9 mouse cellular contexts compared by ENCODE assay signal in genomic region chr10:26711068-26711467, GRCm38 (mm10). TPM values are rescaled to one million over a fixed set of nuclear protein-coding genes. Genes with fewer than 3 reads are reported as not detected.
DNase-seq lines count a peak whose midpoint lies in the region; ATAC-seq and TF ChIP-seq lines count a peak whose summit lies in the region.
"Had no signal": no experiment of that assay in that cellular context is flagged by ENCODE, and none has a peak within 500 bp of the region (broad histone marks: within the 10 kb centered on the region; RNA-seq: fewer than 3 reads in every experiment).

No protein-coding gene starts in this region.

- DNase-seq in kidney, adult 11 months = peak; percentile 6
- DNase-seq in MEL (ENCODE audit: low read depth, low spot score) = peak; percentile 72
- DNase-seq in cerebellum, postnatal 10 days = peak; percentile 62 to 70
- peak; percentile 18 for DNase-seq in layer of hippocampus, adult 9-11 months
- DNase-seq in naive thymus-derived CD4-positive, alpha-beta T cell, adult 2 months (ENCODE audit: low read depth) = peak; percentile 65
- DNase-seq in spleen, postnatal 14 days (ENCODE audit: low spot score in 2 of 2) = no peak
- DNase-seq: liver, embryonic 13.5 days had no signal

- H3K9me3 ChIP-seq in kidney, embryonic 16.5 days (ENCODE audit: low read length) = no peaks in the 10 kb centered on the region
- no peaks in the 10 kb centered on the region for H3K9me3 ChIP-seq in MEL (replicated peaks; ENCODE audit: insufficient read depth, low read length)
- H3K9me3 ChIP-seq: liver, embryonic 13.5 days had no signal

- ATAC-seq in kidney, embryonic 16.5 days (ENCODE audit: low FRiP score, low TSS enrichment) = no peak
- ATAC-seq in hematopoietic stem cell, adult 5-6 weeks (replicated peaks in 1 of 2; ENCODE audit: insufficient read depth in 1 of 2, low FRiP score in 2 of 2, low TSS enrichment in 1 of 2, low read depth in 1 of 2, poor library complexity in 2 of 2, severe bottlenecking in 2 of 2) = peak; percentile 56 to 75; a peak in 1 of 4 replicates

- no peak overlapping the region for H3K9ac ChIP-seq in kidney, embryonic 16.5 days (replicated peaks; ENCODE audit: low read length)
- no peak overlapping the region for H3K9ac ChIP-seq in MEL (ENCODE audit: control insufficient read depth, low read depth, low read length, poor library complexity, severe bottlenecking)
- H3K9ac ChIP-seq: liver, embryonic 13.5 days had no signal

- H3K4me1 ChIP-seq in kidney, embryonic 16.5 days (ENCODE audit: insufficient read depth, low read length) = no peaks in the 10 kb centered on the region
- H3K4me1 ChIP-seq in MEL (ENCODE audit: control insufficient read depth in 1 of 2, insufficient read depth in 2 of 2, low read length in 2 of 2) = no peaks in the 10 kb centered on the region
- H3K4me1 ChIP-seq: liver, embryonic 13.5 days had no signal

- TF ChIP-seq EP300 in MEL (IDR thresholded peaks at IDR 0.05; ENCODE audit: low read depth in 1 of 2, low read length in 2 of 2) = no peak

- H3K79me2 ChIP-seq in MEL (ENCODE audit: control insufficient read depth, insufficient read depth, low read length, poor library complexity) = no peaks in the 10 kb centered on the region

- no peak overlapping the region for H3K27ac ChIP-seq in kidney, embryonic 16.5 days (ENCODE audit: low read length)
- no peak overlapping the region for H3K27ac ChIP-seq in MEL (ENCODE audit: control insufficient read depth, low read depth, low read length)
- H3K27ac ChIP-seq: liver, embryonic 13.5 days had no signal

- H3K4me3 ChIP-seq in kidney, embryonic 16.5 days (ENCODE audit: low read length) = no peak overlapping the region
- no peak overlapping the region for H3K4me3 ChIP-seq in MEL (ENCODE audit: control insufficient read depth in 1 of 2, insufficient read depth in 1 of 2, low read depth in 2 of 2, low read length in 2 of 2)
- H3K4me3 ChIP-seq: liver, embryonic 13.5 days had no signal

- peak; percentile 99 for TF ChIP-seq RAD21 in MEL (IDR thresholded peaks at IDR 0.05; ENCODE audit: low read depth, low read length)

- H3K27me3 ChIP-seq in kidney, embryonic 16.5 days (ENCODE audit: insufficient read depth, low read length) = no peaks in the 10 kb centered on the region
- no peaks in the 10 kb centered on the region for H3K27me3 ChIP-seq in MEL (ENCODE audit: control insufficient read depth in 1 of 2, insufficient read depth in 2 of 2, low read length in 2 of 2)
- H3K27me3 ChIP-seq: liver, embryonic 13.5 days had no signal

- peak in 2 of 3 experiments; percentile 57 to 94; a peak in 4 of 6 replicates for TF ChIP-seq CTCF in MEL (IDR thresholded peaks at IDR 0.05 in 2 of 3, conservative IDR thresholded peaks at IDR 0.05 in 1 of 3; ENCODE audit: control insufficient read depth in 1 of 3, insufficient read depth in 1 of 3, low read depth in 2 of 3, low read length in 3 of 3, poor library complexity in 1 of 3, severe bottlenecking in 1 of 3)

- TF ChIP-seq POLR2A in MEL (IDR thresholded peaks at IDR 0.05; ENCODE audit: control insufficient read depth in 1 of 2, insufficient read depth in 1 of 2, low read depth in 1 of 2, low read length in 2 of 2, poor library complexity in 1 of 2) = no peak

- 4% methylated on average over 3 of the region's 3 CpGs for WGBS in kidney, embryonic 16.5 days

- H3K36me3 ChIP-seq in kidney, embryonic 16.5 days (ENCODE audit: insufficient read depth, low read length) = no peaks in the 10 kb centered on the region
- H3K36me3 ChIP-seq in MEL (ENCODE audit: control insufficient read depth in 1 of 2, insufficient read depth in 2 of 2, low read length in 2 of 2) = no peaks in the 10 kb centered on the region
- H3K36me3 ChIP-seq: liver, embryonic 13.5 days had no signal

- no peak overlapping the region for H3K4me2 ChIP-seq in kidney, embryonic 16.5 days (replicated peaks; ENCODE audit: low read depth, low read length)
- H3K4me2 ChIP-seq: liver, embryonic 13.5 days had no signal

TF ChIP-seq in MEL, 35 proteins besides CTCF, POLR2A, EP300 and RAD21:
- no peak for TF ChIP-seq GATA1 (IDR thresholded peaks at IDR 0.05; ENCODE audit: low read depth, low read length)
- no peak for TF ChIP-seq ZMIZ1 (IDR thresholded peaks at IDR 0.05; ENCODE audit: low read depth, low read length)
- no peak for TF ChIP-seq KAT2A (conservative IDR thresholded peaks at IDR 0.05; ENCODE audit: low read depth, low read length)
- no peak for TF ChIP-seq TBP (IDR thresholded peaks at IDR 0.05; ENCODE audit: low read depth, low read length)
- no peak for TF ChIP-seq ELF1 (IDR thresholded peaks at IDR 0.05; ENCODE audit: low read depth, low read length)
- TF ChIP-seq HCFC1 (IDR thresholded peaks at IDR 0.05; ENCODE audit: low read depth, low read length) = no peak
- no peak for TF ChIP-seq MAX (IDR thresholded peaks at IDR 0.05; ENCODE audit: low read length)
- no peak; the same call in 1 of the 2 replicates for TF ChIP-seq MAZ (IDR thresholded peaks at IDR 0.05; ENCODE audit: low read depth, low read length)
- 0 out of 2 replicates have a peak, but pooled peaks have one; percentile 61 for TF ChIP-seq MYC (IDR thresholded peaks at IDR 0.05; ENCODE audit: low read depth, low read length)
- peak; percentile 99 for TF ChIP-seq SMC3 (IDR thresholded peaks at IDR 0.05; ENCODE audit: low read depth, low read length)
- no peak for TF ChIP-seq CHD1 (IDR thresholded peaks at IDR 0.05; ENCODE audit: low read depth, low read length)
- no peak for TF ChIP-seq E2F4 (IDR thresholded peaks at IDR 0.05; ENCODE audit: borderline replicate concordance, low read depth, low read length)
- no peak for TF ChIP-seq ZKSCAN1 (IDR thresholded peaks at IDR 0.05; ENCODE audit: low read depth, low read length)
- no peak; the same call in 1 of the 2 replicates for TF ChIP-seq JUND (IDR thresholded peaks at IDR 0.05; ENCODE audit: low read depth, low read length)
- TF ChIP-seq TAL1 (IDR thresholded peaks at IDR 0.05; ENCODE audit: low read length) = no peak
- TF ChIP-seq GABPA (IDR thresholded peaks at IDR 0.05; ENCODE audit: low read depth, low read length) = no peak
- TF ChIP-seq ETS1 (IDR thresholded peaks at IDR 0.05; ENCODE audit: low read depth, low read length) = no peak
- TF ChIP-seq RCOR1 (IDR thresholded peaks at IDR 0.05; ENCODE audit: low read depth, low read length) = no peak
- TF ChIP-seq MEF2A (IDR thresholded peaks at IDR 0.05; ENCODE audit: extremely low read depth, insufficient replicate concordance, low read depth, low read length, poor library complexity, severe bottlenecking) = no peak
- TF ChIP-seq ZNF384 (IDR thresholded peaks at IDR 0.05; ENCODE audit: low read depth, low read length) = peak; percentile 51; the same call in 1 of the 2 replicates
- no peak for TF ChIP-seq USF1 (IDR thresholded peaks at IDR 0.05; ENCODE audit: low read depth, low read length)
- TF ChIP-seq POLR2AphosphoS2 (IDR thresholded peaks at IDR 0.05; ENCODE audit: low read length) = no peak
- no peak for TF ChIP-seq MAFK (IDR thresholded peaks at IDR 0.05; ENCODE audit: borderline replicate concordance, low read depth, low read length)
- peak; percentile 56; the same call in 1 of the 2 replicates for TF ChIP-seq SIN3A (IDR thresholded peaks at IDR 0.05; ENCODE audit: low read length)
- TF ChIP-seq BHLHE40 (IDR thresholded peaks at IDR 0.05; ENCODE audit: borderline replicate concordance, low read depth, low read length) = no peak
- TF ChIP-seq TCF12 (IDR thresholded peaks at IDR 0.05; ENCODE audit: low read depth, low read length) = no peak
- TF ChIP-seq POLR2AphosphoS5 (IDR thresholded peaks at IDR 0.05; ENCODE audit: borderline replicate concordance, low read depth, low read length) = no peak
- TF ChIP-seq UBTF (IDR thresholded peaks at IDR 0.05; ENCODE audit: borderline replicate concordance, insufficient read depth, low read depth, low read length) = no peak
- TF ChIP-seq MXI1 (IDR thresholded peaks at IDR 0.05; ENCODE audit: low read depth, low read length) = 0 out of 2 replicates have a peak, but pooled peaks have one; percentile 15
- TF ChIP-seq NRF1 (IDR thresholded peaks at IDR 0.05; ENCODE audit: insufficient read depth, low read depth, low read length, poor library complexity, severe bottlenecking) = no peak
- TF ChIP-seq NELFE (IDR thresholded peaks at IDR 0.05; ENCODE audit: low read depth, low read length) = no peak
- peak; percentile 98 for TF ChIP-seq ZC3H11A (IDR thresholded peaks at IDR 0.05; ENCODE audit: low read depth, low read length)
- no peak for TF ChIP-seq USF2 (IDR thresholded peaks at IDR 0.05; ENCODE audit: borderline replicate concordance in 1 of 2, insufficient read depth in 1 of 2, low read depth in 1 of 2, low read length in 2 of 2)
- no peak for TF ChIP-seq MYB (IDR thresholded peaks at IDR 0.05; ENCODE audit: low read depth, low read length)
- no peak for TF ChIP-seq CHD2 (IDR thresholded peaks at IDR 0.05; ENCODE audit: low read length)

RNA-seq across cellular contexts. Expression of gene Arhgap18, which starts 42.2 kb away (rescaled TPM):
- polyA plus RNA-seq in kidney, embryonic 16.5 days (2015; fragmentation: Nextera tagmentation; extraction: Ambion mirVana) = 41.5 and 49.3 TPM in 2 replicates
- total RNA-seq in MEL (2012; rRNA removed) = 3.4 and 4.4 TPM in 2 replicates
- polyA plus RNA-seq in MEL (2012; ENCODE audit: insufficient read depth in 1 of 2, insufficient read length in 2 of 2, low read depth in 1 of 2, low replicate concordance in 2 of 2, missing spikeins in 1 of 2) = 1 to 10 TPM in 1 of 2 experiments, not detected in 1; 4.4 TPM
- total RNA-seq in hematopoietic stem cell, adult 5-6 weeks (2017) = 95.5 and 114 TPM in 2 replicates

Comparison
In these comparisons a context has a peak if more than half of its experiments do, and no peak if none do; other contexts are left out.
1. DNase-seq: peak in kidney, adult 11 months (single experiment), MEL (single experiment), cerebellum, postnatal 10 days (2 of 2), layer of hippocampus, adult 9-11 months (single experiment) and naive thymus-derived CD4-positive, alpha-beta T cell, adult 2 months (single experiment); none in spleen, postnatal 14 days (0 of 2).
2. RNA of gene Arhgap18, which starts 42.2 kb away (total RNA-seq): 95.5 to 114 TPM in hematopoietic stem cell, adult 5-6 weeks; 3.4 to 4.4 TPM in MEL; every median in the first group is over 10 times any median in the second.